Mouse (Mus musculus) embryonic facial prominence, embryonic 11.5 days (tissue): ENCODE measurements around the gene Elfn1. TPM values are rescaled to one million over a fixed set of nuclear protein-coding genes. Genes with fewer than 3 reads are reported as not detected.

Experiments
- ATAC-seq: fragments of 200-750 bp; cut with Nextera tagmentation; replicated peaks from 2 replicates; pipeline ENCODE4 v1.8.0; 2017; ENCODE audit warnings: low read depth; ENCODE audit not compliant: insufficient number of reproducible peaks, low FRiP score, low TSS enrichment
- DNase-seq: peaks from one replicate; pipeline ENCODE4 v3.0.0-alpha.2; 2015; ENCODE audit warnings: low spot score
- H3K27ac ChIP-seq: fragments of 300-500 bp; sonication (generic); replicated peaks from 2 replicates; pipeline ENCODE4 v1.5.1; 2014; ENCODE audit warnings: mild to moderate bottlenecking, low read depth, low read length, control low read depth
- H3K27me3 ChIP-seq: fragments of 300-500 bp; sonication (generic); 2 replicates; pipeline ENCODE4 v1.6.1; 2014; ENCODE audit warnings: mild to moderate bottlenecking, low read length, moderate library complexity, mixed read lengths; ENCODE audit not compliant: control insufficient read depth, insufficient read depth
- H3K36me3 ChIP-seq: fragments of 300-500 bp; sonication (generic); replicated peaks from 2 replicates; pipeline ENCODE4 v1.6.1; 2014; ENCODE audit warnings: low read depth, mild to moderate bottlenecking, low read length, moderate library complexity, mixed read lengths; ENCODE audit not compliant: control insufficient read depth, insufficient read depth
- H3K4me1 ChIP-seq: fragments of 300-500 bp; sonication (generic); 2 replicates; pipeline ENCODE4 v1.6.1; 2014; ENCODE audit warnings: low read length, mixed read lengths; ENCODE audit not compliant: control insufficient read depth, insufficient read depth
- H3K4me2 ChIP-seq: fragments of 300-500 bp; sonication (generic); 2 replicates; pipeline ENCODE4 v1.6.1; 2014; ENCODE audit warnings: low read depth, mild to moderate bottlenecking, control low read depth, low read length, moderate library complexity
- H3K4me3 ChIP-seq: fragments of 300-500 bp; sonication (generic); 2 replicates; pipeline ENCODE4 v1.5.1; 2014; ENCODE audit warnings: low read depth, low read length, control low read depth
- H3K9ac ChIP-seq: fragments of 300-500 bp; sonication (generic); replicated peaks from 2 replicates; pipeline ENCODE4 v1.6.1; 2014; ENCODE audit warnings: mild to moderate bottlenecking, control low read depth, low read length
- H3K9me3 ChIP-seq: fragments of 300-500 bp; sonication (generic); replicated peaks from 2 replicates; pipeline ENCODE4 v1.6.1; 2016; ENCODE audit warnings: mild to moderate bottlenecking, low read length, inconsistent platforms, mixed read lengths; ENCODE audit not compliant: control insufficient read depth
- WGBS: fragments of 180-500 bp; shearing (Covaris S2); extraction: QIAGEN DNeasy Blood & Tissue Kit; methylation state at CpG from one replicate; pipeline ENCODE4 v1.1.7; 2014; 5-methylcytosine and 5-hydroxymethylcytosine counted together
- polyA plus RNA-seq: library from polyadenylated mRNA; unstranded; fragments of >200 nt; fragmentation: Nextera tagmentation; extraction: Ambion mirVana; gene quantifications from 2 replicates; pipeline ENCODE4 v1.2.1, GENCODE M21; 2014

Gene Elfn1
- polyA plus RNA-seq, 1 experiment from 2014 or later: 0.27 TPM

GRCm38 (mm10) chr5:139964391-139964790, 56.6 kb downstream of the Elfn1 start:
- ATAC-seq (no peak), DNase-seq (no peak)
- Histone ChIP-seq H3K9me3 (no peaks in the 10 kb centered on the region), H3K27me3 (no peaks in the 10 kb centered on the region), H3K36me3 (no peaks in the 10 kb centered on the region), H3K4me2 (no peak overlapping the region), H3K4me3 (no peak overlapping the region), H3K4me1 (no peaks in the 10 kb centered on the region), H3K9ac (no peak overlapping the region), H3K27ac (no peak overlapping the region)
- 51% methylated on average over 5 of the region's 5 CpGs for WGBS

- no peak overlapping the region for H3K4me3 ChIP-seq
- no peaks in the 10 kb centered on the region for H3K9me3 ChIP-seq
- DNase-seq: no peak
- no peak overlapping the region for H3K27ac ChIP-seq
- no peak overlapping the region for H3K9ac ChIP-seq
- WGBS: 90% methylated on average over 14 of the region's 14 CpGs
- ATAC-seq: no peak
- no peaks in the 10 kb centered on the region for H3K36me3 ChIP-seq
- H3K4me1 ChIP-seq: no peaks in the 10 kb centered on the region
- no peak overlapping the region for H3K4me2 ChIP-seq
- no peaks in the 10 kb centered on the region for H3K27me3 ChIP-seq
Measured at GRCm38 (mm10) chr5:139965596-139965995, 57.9 kb downstream of the Elfn1 start.

- no peaks in the 10 kb centered on the region for H3K4me1 ChIP-seq
- H3K9me3 ChIP-seq: no peaks in the 10 kb centered on the region
- no peak overlapping the region for H3K9ac ChIP-seq
- no peak overlapping the region for H3K4me3 ChIP-seq
- no peaks in the 10 kb centered on the region for H3K36me3 ChIP-seq
- ATAC-seq (no peak), DNase-seq (no peak)
- H3K4me2 ChIP-seq: no peak overlapping the region
- H3K27ac ChIP-seq: no peak overlapping the region
- 77% methylated on average over 14 of the region's 14 CpGs for WGBS
- H3K27me3 ChIP-seq: no peaks in the 10 kb centered on the region
Measured at GRCm38 (mm10) chr5:139969151-139969948, 61.6 kb downstream of the Elfn1 start.

- Histone ChIP-seq H3K9ac (no peak overlapping the region), H3K4me2 (no peak overlapping the region; the same call in 1 of the 2 replicates), H3K27ac (no peak overlapping the region), H3K4me1 (no peaks in the 10 kb centered on the region), H3K36me3 (no peaks in the 10 kb centered on the region), H3K4me3 (no peak overlapping the region), H3K27me3 (no peaks in the 10 kb centered on the region), H3K9me3 (no peaks in the 10 kb centered on the region)
- WGBS: 72% methylated on average over 12 of the region's 12 CpGs
- ATAC-seq (no peak), DNase-seq (no peak)
Measured at GRCm38 (mm10) chr5:139970186-139970631, 62.5 kb downstream of the Elfn1 start.

- Histone ChIP-seq H3K36me3 (no peaks in the 10 kb centered on the region), H3K9ac (no peak overlapping the region), H3K27ac (no peak overlapping the region), H3K9me3 (no peaks in the 10 kb centered on the region), H3K27me3 (no peaks in the 10 kb centered on the region), H3K4me1 (no peaks in the 10 kb centered on the region), H3K4me3 (no peak overlapping the region), H3K4me2 (no peak overlapping the region)
- WGBS: 75% methylated on average over 4 of the region's 4 CpGs
- DNase-seq (no peak), ATAC-seq (no peak)
Measured at GRCm38 (mm10) chr5:139976584-139976983, 68.8 kb downstream of the Elfn1 start.

GRCm38 (mm10) chr5:139977476-139977875, 69.7 kb downstream of the Elfn1 start:
- no peak for ATAC-seq
- no peaks in the 10 kb centered on the region for H3K4me1 ChIP-seq
- no peaks in the 10 kb centered on the region for H3K9me3 ChIP-seq
- H3K27ac ChIP-seq: no peak overlapping the region
- H3K4me2 ChIP-seq: no peak overlapping the region
- no peak for DNase-seq
- 54% methylated on average over 8 of the region's 8 CpGs for WGBS
- no peak overlapping the region for H3K9ac ChIP-seq
- no peaks in the 10 kb centered on the region for H3K36me3 ChIP-seq
- H3K27me3 ChIP-seq: no peaks in the 10 kb centered on the region
- H3K4me3 ChIP-seq: no peak overlapping the region

GRCm38 (mm10) chr5:139978525-139979276, 71.0 kb downstream of the Elfn1 start:
- H3K4me3 ChIP-seq: no peak overlapping the region
- DNase-seq: peak; percentile 66
- 0 out of 2 replicates have a peak, but pooled peaks have one; percentile 29 for ATAC-seq

GRCm38 (mm10) chr5:139979371-139979770, 71.6 kb downstream of the Elfn1 start:
- Histone ChIP-seq H3K9ac (no peak overlapping the region), H3K9me3 (no peaks in the 10 kb centered on the region), H3K4me1 (no peaks in the 10 kb centered on the region), H3K27ac (no peak overlapping the region), H3K4me2 (no peak overlapping the region), H3K27me3 (no peaks in the 10 kb centered on the region), H3K36me3 (no peaks in the 10 kb centered on the region), H3K4me3 (no peak overlapping the region)
- DNase-seq (no peak), ATAC-seq (no peak)
- WGBS: 82% methylated on average over 9 of the region's 9 CpGs

More at GRCm38 (mm10) chr5:139978525-139979276, 71.0 kb downstream of the Elfn1 start:
- Histone ChIP-seq H3K27ac (no peak overlapping the region), H3K9me3 (no peaks in the 10 kb centered on the region), H3K4me1 (no peaks in the 10 kb centered on the region), H3K9ac (no peak overlapping the region), H3K36me3 (no peaks in the 10 kb centered on the region), H3K27me3 (no peaks in the 10 kb centered on the region), H3K4me2 (no peak overlapping the region)
- WGBS: 9% methylated on average over 13 of the region's 13 CpGs
